Mouse (Mus musculus) adrenal gland, adult 18-20 months (tissue): Measurements from ENCODE around the gene Wnt3a. TPM values are rescaled to one million over a fixed set of nuclear protein-coding genes. Genes with fewer than 3 reads are reported as not detected.

Experiments used
- DNase-seq, 2 experiments: peaks; one replicate each; pipeline ENCODE4 v3.0.0; 2021 to 2022; ENCODE audit warnings: low spot score in 2 of 2
- long read RNA-seq, 2 experiments: library from polyadenylated mRNA; stranded (forward); transcript quantifications; one replicate each; pipeline ENCODE4 v2.0.0; 2021
- total RNA-seq, 2 experiments: library from RNA; stranded (reverse); gene quantifications; 1 replicate in 1 of 2; 2 replicates in 1 of 2; pipeline ENCODE4 v1.2.3; 2021

Wnt3a gene
- total RNA-seq, result not detected
- long read RNA-seq, experiment 1, result 0 reads
- long read RNA-seq, experiment 2, result 0 reads

DNA sequence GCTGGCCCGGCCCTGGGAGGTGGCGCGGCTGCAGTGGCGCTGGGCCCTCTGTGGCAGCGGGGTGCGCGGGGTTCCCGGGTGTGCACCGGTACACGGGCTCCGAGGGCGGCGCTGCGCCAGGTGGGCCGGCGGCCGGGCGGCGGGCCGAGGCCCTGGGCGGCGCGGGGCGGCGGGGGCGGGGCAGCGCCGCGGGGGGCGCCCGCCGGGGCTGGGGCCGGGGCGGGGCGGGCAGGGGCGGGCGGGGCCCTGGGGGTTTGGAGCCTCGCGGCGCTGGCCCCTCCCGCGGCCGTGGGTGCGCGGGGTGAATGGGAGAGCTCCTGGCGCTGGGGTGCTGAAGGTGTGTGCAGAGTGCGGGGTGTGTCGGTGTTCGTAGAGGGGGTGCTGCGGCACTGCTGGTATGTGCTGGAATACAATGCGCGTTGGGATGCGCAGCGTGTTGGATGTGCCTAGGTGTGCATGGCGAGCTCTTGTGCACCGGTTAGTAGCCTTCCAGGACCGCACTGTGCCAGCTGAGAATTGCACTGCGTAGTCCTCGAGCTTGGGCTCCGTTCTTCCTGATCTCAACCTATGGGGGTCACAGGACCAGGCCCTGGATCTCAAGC, at the start of gene Wnt3a:
TSS of gene Wnt3a (minus strand) at position 51 of the 602 bp plus-strand sequence.
- no peak for DNase-seq

DNA sequence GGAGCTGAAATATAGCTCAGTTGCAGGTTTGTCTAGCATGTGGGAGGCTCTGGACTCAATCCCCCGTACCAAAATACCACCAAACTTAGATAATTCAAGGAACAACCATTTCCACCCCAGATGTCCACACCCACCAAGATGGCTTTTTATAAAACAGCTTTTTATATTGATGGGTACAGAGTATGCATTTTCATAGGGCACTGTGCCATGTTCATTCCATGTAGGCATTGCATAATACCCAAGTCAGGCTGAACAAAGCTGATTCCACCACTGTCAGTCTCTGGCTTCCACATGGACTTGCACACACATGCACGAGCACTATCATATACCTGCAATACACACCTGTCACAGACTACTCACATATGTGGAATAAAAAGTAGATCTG, 48.2 kb upstream of the Wnt3a start:
- DNase-seq, result no peak

DNA sequence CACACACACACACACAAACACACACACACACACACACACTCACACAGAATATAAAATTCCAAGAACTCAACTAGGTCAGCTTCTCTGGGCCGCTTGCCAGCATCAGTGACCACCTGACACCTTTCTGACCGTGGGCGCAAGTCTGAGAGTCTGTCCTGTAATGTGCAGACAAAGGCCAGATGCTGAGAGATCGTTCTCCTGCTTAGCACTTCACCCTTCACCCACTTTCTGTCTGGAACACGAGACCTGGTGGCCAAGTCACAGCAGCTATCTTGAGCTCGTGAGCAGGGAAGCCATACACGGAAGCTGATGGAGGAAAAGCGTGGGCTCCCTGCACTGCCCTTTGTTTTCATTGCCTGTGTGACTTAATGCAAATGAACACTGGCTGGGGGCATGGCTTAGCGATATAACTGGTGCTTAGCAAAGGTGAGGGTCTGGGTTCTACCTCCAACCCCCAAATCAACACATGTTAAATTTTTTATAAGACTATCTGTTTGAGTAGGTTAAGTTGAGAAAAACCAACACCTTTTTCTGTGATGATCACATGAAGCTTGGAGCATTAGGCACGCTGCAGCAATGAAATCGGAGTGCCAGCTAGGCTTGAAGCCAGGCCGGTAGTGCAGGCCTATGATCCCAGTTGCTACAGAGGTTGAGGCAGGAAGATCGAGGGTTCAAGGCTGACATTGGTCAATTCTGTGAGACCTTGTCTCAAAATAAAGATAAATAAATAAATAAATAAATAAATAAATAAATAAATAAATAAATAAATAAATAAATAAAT, 47.6 kb upstream of the Wnt3a start:
- DNase-seq, result no peak

DNA sequence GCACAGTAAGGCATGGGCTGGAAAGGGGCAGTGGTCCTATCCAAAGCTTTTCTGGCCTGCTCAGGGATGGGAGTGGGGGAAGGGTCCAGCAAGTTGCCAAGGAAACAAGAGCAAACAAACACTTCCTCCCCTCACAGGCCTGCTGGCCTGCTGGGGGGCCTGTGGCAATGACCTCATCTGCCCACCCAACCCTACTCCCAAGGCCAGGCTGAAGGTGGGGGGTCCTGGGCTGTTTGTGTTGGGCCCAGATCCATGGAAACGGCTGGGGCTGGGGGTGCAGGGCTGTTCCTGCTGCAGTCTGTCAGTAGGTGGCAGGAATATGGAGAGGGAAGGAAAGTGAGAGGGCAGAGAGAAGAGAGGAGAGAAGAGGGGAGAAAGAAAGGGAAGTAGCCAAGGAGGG, 45.8 kb upstream of the Wnt3a start:
- no peak for DNase-seq

DNA sequence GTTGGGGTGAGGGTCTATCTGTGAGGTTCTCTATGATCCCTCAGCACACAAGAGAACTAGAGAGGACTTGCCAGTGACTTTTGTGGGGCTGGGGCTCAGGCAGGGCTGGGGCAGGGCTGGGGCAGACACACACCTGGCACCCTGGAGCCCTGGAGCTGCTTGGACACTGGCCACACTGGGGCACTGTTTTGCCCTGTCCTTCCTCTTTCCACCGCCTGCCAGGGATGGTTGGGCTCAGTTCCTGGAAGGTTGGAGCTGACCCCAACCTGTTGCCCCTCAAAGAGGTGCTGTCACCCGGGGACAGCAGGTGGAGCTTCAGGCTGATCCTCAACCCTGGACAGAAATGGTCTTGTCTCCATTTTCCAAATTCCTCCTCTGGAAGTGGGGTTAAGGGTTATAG, 45.4 kb upstream of the Wnt3a start:
- no peak for DNase-seq

DNA sequence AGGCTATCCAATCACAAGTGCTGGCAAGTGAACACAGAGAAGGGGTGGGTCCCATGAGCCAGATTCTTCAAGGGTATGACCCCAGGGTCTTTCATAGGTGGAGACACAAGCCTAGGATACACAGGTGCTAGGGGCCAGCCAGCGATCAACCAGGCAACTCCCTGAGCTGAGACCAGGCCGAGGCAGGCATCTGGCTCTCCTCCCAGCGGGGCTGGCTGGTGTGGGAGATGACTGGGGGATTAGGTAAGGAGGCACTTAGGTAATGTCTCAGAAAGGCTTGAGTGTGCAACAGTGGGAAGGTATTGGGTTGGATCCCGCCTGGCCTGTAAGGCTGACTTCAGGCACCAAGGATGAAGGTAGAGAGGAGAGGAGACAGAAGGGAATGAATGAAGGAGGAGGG, 44.6 kb upstream of the Wnt3a start:
- no peak for DNase-seq

DNA sequence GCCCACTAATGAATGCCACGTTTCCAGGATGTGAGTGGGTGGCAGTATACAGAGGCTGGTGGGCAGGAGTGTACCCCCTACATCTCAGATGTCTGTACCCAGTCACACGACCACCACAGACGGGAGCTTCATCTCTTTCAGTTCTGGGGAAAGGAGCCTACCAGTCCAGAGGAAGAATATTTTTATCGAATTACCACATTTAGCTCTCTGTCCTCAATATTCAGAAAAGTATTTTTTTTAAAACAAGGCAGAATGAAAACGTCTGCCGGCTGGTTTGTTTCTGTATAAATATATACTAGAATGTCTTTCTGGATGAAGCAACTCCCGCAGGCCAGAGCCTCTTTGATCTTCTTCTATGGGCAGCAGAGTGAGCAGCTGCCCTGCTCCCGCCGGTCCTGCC, 42.4 kb upstream of the Wnt3a start:
- no peak for DNase-seq

DNA sequence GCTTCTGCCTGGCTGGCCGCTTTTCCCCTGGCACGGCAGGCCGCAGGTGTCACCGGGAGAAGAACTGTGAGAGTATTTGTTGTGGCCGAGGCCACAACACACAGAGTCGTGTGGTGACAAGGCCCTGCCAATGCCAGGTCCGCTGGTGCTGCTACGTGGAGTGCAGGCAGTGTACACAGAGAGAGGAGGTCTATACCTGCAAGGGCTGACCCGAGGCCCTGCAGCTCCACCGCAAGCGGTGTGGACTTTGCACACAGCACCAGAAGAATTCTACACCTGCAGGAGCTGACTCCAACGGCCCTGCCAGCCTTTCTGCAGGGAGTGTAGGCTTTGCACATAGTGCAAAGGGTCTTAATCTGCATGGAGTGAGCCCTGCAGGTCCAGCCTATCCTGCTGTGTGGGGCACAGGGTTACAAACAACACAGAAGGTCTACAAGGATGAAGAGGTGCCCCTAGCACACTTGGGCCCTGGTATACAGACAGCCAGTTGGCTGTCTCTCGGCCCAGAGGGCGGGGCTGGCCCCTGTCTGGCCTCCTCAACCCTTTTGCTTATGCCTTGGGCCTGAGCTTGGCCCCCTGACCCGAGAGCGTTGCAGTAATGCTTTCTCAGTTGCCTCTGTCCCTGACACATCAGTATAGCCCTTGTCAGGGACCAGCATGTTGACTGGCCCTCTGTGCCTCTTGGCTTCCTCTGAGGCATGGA, 40.8 kb upstream of the Wnt3a start:
- DNase-seq, result no peak

DNA sequence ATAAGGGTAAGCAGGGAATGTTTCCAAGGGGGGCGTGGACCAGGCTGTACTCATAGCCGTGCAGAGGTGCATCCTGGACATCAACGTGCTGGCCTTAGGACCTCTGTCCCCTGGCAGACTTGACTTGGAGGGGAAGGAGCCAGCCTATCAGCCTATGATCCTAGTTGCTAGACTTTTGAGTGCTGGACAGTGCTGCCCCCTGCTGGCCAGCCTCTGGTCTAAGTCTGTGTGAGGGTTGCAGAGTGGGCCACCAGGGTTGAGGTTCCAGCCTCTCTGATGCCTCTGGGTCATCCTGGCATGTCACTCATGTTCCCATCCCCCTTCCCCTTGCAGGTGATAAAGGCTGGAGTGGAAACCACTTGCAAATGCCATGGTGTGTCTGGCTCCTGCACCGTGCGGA, 40.0 kb upstream of the Wnt3a start:
- DNase-seq, result peak; percentile 57 to 68

DNA sequence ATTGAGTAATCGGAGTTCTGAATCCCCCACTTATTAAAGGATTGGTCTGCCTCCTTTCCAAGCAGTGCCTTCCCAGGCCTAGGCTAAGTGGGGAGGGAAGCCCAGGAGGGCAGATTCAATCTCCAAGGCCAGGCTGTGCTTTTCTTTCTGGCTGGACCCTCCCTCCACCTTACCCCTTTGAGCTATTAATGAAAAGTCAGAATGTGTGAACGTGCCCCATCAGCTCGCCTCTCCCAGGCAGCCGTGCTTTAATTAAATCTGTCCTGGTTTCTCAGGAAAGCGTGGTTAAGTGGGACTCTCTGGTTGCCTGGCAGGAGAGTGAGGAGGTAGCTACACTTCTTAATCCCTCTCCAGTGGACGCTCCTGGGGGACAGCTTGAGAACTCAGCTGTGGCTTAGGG, 39.1 kb upstream of the Wnt3a start:
- DNase-seq, result no peak

DNA sequence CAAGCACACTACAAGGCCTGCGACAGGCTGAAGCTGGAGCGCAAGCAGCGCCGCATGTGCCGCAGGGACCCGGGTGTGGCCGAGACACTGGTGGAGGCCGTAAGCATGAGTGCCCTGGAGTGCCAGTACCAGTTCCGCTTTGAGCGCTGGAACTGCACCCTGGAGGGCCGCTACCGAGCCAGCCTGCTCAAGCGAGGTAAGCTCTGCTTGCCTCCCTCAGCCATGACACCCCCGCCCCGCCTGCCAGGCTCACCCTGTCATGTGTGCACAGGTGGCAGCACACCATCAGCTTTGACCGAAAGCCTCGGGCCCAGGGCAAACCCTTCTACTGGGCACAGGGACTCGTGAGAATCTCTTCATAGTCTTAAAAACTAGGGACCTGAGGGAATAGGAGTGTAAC, 37.1 kb upstream of the Wnt3a start:
- no peak for DNase-seq

DNA sequence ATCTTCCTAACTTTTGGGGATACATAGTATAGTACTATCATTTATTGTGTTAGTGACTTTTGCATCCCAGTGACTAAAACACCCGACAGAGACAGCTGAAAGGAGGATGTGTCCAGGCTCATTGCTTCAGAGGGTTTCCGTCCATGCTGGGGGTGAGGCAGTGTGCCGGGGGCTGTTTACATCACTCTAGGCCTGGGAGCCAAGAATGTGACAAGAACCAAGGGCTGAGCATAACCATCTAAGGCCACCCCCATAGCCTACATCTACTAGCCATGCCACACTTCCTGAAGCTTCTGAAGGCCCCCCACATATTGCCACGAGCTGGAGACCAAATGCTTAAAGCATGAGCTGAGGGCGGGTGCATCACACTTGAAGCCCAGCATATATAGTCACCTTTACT, 34.2 kb upstream of the Wnt3a start:
- DNase-seq, result no peak

DNA sequence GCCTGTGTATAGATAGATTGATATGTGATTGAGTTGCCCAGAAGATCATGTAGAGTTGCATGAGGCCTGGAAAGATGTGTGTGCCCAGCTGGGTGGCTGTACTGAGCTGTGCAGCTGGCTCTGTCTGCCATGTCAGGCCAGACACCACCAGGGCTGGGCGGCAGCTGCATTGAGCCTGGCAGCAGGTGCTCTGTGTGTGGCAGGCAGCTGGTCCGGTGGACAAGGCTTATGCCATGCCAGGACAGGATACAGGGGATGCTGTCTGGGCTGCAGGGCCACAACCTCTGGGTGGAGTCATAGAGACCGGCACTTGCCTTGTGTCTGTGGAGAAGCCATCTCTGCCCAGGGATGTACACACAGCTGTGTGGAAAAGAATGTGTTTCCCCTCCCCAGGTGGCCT, 32.4 kb upstream of the Wnt3a start:
- no peak for DNase-seq

DNA sequence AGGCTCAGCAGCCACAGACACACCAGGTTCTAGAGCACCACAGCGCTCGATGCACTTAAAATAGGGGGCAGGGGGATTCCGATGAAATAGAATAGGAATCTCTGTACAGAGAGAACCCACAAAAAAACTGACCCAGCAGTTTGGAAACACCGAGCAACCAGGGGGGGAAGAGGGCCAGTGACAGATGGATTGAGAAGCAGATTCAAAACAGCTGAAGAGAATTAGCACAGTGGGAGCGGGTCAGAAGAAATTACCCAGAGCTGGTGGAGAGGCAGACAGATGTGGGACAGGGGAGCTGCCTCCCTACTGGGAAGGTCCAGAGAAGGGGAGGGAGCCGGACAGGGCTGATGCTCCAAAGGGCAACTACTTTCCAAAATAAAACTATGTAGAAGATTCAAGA, 26.0 kb upstream of the Wnt3a start:
- no peak for DNase-seq

DNA sequence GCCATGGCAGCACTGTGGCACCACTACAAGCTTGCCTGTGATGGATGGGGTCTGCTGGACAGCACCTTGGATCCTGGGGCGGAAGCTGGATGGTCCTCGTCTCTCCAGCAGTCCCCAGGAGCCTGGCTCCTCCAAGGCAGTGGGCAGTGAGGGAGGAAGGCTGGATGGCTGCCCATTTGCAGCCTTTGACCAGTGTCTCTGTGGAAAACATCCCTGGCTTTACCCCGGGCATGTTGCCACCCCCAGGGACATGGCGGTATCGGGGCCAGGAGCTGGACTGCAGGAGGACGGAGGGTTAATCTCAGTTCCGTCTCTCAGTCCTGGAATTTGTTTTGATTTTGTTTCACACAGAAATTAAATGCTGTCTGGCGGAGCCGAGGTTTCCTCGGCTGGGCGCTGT, 23.4 kb upstream of the Wnt3a start:
- no peak for DNase-seq

DNA sequence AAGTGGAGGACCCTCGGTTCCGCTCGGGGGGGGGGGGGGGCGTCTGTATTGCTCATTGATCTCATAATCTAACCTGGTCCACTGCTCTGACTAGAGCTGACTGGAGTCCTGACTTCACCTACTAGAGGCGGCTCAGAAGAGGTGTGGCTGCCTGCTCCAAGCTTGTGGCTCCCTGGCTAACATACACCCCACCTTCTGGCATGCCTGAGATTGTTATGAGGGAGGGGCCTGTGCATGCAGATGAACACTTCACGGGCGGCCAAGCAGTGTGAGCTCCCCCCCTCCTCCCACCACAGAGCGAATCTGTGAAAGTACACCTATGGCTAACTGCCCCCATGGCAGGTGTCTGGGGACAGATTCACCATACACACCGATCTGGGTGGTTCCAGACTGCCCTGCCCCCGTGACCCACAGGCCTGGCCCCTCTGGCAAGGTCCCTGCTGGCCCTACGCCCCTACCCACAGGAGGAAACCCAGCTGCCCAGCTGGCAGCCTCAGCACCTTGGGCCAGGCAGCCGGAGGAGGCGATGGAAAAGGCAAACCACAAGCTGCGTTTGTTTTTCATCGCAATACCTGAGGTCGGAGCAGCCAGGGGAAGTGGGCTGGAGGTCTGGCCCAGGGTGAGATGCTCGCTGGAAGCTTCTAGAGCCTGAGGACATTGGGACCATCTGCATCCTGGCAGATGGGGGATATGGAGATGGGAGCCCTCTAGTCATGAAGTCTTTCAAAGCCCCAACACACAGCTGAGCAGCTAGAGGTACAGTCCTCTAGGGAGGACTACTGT, 22.7 kb upstream of the Wnt3a start:
- no peak for DNase-seq

DNA sequence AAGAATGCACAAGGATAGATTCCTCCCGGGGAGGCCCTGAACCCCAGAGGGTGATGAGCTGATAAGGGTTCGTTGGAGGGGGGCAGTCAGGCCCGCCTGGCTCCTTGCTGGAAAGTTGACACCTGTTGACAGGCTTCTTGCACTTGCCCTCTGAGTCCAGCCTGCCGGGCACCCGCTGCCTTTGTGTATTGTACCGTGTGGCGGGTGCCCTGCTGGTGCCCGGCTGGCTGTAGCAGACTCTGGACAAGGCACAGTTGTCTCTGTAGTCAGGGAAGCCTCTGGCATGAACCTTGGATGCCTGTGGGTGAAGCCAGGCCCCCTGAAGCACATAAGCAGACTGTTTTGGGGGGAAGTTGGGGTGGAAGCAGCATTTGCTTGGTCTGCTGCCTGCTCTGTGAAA, 21.9 kb upstream of the Wnt3a start:
- no peak for DNase-seq

DNA sequence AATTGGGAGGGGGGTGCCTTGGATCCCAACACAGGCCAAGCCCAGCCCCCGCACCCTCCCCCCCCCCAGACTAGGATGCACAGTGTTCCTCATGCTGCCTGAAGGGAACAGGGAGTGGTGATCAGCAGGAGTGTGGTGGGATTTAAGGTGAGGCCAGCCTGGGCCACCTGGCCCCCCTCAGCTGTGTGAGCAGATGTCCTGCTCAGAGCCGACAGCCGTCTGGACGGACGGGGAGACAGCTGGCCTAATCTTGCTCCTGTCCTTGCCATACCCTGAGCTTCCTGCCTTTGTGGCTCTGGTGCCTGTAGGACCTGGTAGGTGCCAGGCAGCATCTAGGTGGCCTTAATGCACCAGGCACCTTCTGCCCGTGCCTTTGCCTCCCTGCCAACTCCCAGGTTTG, 21.5 kb upstream of the Wnt3a start:
- no peak for DNase-seq

DNA sequence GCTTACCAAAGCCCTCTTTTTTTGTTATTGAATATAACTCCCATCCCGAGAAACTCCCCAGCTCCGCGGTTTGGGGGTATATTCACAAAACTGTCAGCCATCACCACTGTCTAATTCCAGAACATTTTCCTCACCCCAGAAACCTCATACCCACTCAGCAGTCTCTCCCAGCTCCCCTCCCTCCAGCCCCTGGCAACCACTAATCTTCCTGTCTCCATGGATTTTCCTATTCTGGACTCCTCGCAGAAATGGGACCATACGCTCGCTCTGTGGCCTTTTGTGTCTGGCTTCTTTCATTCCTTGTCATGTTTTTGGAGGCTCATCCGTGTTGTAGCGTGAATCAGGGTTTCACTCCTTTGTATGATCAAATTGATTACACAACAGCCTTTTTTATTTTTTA, 19.4 kb upstream of the Wnt3a start:
- DNase-seq, result no peak

DNA sequence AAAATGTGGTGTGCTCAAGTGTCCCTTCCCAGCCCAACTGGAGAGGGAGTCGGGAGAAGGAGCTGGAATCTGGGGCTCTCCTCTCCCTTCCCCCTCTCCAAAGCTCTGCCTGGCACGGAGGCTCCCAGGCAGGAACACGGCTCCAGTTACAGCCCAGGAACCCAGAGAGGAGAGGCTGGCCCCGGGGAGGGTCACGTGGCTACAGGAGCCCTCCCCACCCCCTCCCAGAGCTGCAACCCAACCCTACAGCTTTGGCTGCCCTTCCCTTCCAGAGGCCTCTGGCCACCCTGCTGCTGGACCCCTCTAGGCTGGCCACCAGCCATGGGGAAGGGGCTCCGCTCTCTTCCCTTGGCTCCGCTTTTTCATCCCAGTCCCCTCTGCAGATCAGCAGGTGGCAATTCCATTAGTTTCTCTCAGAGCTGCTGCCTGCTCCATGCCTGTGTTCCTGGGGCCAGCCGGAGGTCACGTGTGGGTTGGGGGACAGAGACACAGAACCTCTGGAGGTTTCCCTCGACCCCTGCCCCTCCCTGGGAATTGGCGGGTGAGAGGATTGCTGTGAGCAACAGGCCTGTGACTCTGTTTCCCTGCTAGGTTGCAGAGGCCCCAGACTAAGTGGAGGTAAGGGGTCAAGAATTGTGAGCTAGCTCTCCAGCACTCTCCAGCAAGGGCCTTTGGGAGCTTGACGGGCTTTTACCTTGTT, 18.7 kb upstream of the Wnt3a start:
- DNase-seq, result no peak

DNA sequence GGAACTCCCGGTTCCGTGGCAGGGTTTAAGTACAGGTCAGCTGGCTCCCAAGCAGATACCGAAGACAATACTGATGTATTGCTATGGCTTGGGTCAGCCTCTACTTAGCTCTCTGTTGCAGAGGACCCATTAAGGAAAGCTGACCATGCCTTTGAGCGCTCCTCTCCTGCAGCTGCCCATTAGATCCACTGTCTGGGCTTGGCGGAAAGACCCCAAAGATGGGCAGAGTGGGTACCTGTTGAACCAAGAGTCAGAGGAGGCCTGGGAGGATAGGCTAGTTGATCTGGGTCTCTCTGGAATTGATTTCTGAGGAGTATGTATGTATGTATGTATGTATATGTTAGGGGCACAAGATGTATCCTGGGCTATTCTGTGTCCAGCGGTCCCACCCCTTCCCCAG, 18.1 kb upstream of the Wnt3a start:
- DNase-seq, result no peak
